Mouse (Mus musculus) limb, embryonic 12.5 days (tissue): ENCODE results near the gene Ift122. TPM values are rescaled to one million over a fixed set of nuclear protein-coding genes. Genes with fewer than 3 reads are reported as not detected.

ENCODE experiments used
- ATAC-seq: fragments of 200-750 bp; cut with Nextera tagmentation; 2 replicates; pipeline ENCODE4 v1.8.0; 2017; ENCODE audit warnings: low read depth, moderate TSS enrichment; ENCODE audit not compliant: insufficient number of reproducible peaks, insufficient read depth, low FRiP score, low TSS enrichment
- H3K27ac ChIP-seq: fragments of 300-500 bp; sonication (generic); 2 replicates; pipeline ENCODE4 v1.5.1; 2016; ENCODE audit warnings: mild to moderate bottlenecking, moderate library complexity
- H3K27me3 ChIP-seq: fragments of 300-500 bp; sonication (generic); 2 replicates; pipeline ENCODE4 v1.6.1; 2016; ENCODE audit warnings: mild to moderate bottlenecking, moderate library complexity
- H3K36me3 ChIP-seq: fragments of 300-500 bp; sonication (generic); 2 replicates; pipeline ENCODE4 v1.6.1; 2016; ENCODE audit warnings: mild to moderate bottlenecking, moderate library complexity
- H3K4me1 ChIP-seq: fragments of 300-500 bp; sonication (generic); replicated peaks from 2 replicates; pipeline ENCODE4 v1.6.1; 2016
- H3K4me2 ChIP-seq: fragments of 300-500 bp; sonication (generic); 2 replicates; pipeline ENCODE4 v1.6.1; 2016; ENCODE audit warnings: mild to moderate bottlenecking, moderate library complexity
- H3K4me3 ChIP-seq: fragments of 300-500 bp; sonication (generic); replicated peaks from 2 replicates; pipeline ENCODE4 v1.5.1; 2016; ENCODE audit warnings: mild to moderate bottlenecking
- H3K9ac ChIP-seq: fragments of 300-500 bp; sonication (generic); replicated peaks from 2 replicates; pipeline ENCODE4 v1.6.1; 2016; ENCODE audit warnings: mild to moderate bottlenecking, moderate library complexity
- H3K9me3 ChIP-seq: fragments of 300-500 bp; sonication (generic); 2 replicates; pipeline ENCODE4 v1.6.1; 2016; ENCODE audit warnings: mild to moderate bottlenecking, moderate library complexity
- WGBS: fragments of 180-500 bp; shearing (Covaris S2); methylation state at CpG from one replicate; pipeline ENCODE4 v1.1.7; 2016; 5-methylcytosine and 5-hydroxymethylcytosine counted together
- polyA plus RNA-seq: library from polyadenylated mRNA; unstranded; fragments of >200 nt; fragmentation: Nextera tagmentation; extraction: Ambion mirVana; gene quantifications from 2 replicates; pipeline ENCODE4 v1.2.1, GENCODE M21; 2016

Gene Ift122
- polyA plus RNA-seq, 1 experiment from 2014 or later: 32.1 TPM

DNA sequence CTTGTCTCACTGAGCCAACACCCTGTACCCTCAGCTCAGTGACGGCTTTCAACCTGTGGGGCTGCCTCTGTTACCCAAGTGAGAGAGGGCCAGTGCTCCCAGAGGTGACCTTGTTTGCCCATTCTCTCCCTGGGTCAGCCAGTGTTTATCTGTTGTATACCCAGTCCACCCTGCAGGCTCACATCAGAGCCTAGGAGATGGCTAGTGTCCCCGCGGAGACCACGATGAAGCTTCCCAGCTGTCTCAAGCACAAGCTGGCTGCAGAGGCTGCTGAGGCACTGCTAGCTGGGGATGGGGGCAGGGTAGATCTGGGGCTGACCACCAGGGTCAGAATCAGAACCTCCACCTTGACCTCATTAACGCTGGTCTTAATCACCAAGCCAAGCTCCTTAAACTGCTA lies 76.7 kb downstream of the Ift122 start:
- peaks cover 22% of the 10 kb centered on the region for H3K4me1 ChIP-seq
- H3K27ac ChIP-seq: no peak overlapping the region
- no peak overlapping the region for H3K4me3 ChIP-seq
- ATAC-seq: no peak
- H3K36me3 ChIP-seq: no peaks in the 10 kb centered on the region
- WGBS: 44% methylated on average over 5 of the region's 5 CpGs
- H3K4me2 ChIP-seq: no peak overlapping the region
- H3K9me3 ChIP-seq: no peaks in the 10 kb centered on the region
- 0 out of 2 replicates have a peak overlapping the region, but pooled peaks have one; percentile 13 for H3K9ac ChIP-seq
- no peaks in the 10 kb centered on the region for H3K27me3 ChIP-seq

DNA sequence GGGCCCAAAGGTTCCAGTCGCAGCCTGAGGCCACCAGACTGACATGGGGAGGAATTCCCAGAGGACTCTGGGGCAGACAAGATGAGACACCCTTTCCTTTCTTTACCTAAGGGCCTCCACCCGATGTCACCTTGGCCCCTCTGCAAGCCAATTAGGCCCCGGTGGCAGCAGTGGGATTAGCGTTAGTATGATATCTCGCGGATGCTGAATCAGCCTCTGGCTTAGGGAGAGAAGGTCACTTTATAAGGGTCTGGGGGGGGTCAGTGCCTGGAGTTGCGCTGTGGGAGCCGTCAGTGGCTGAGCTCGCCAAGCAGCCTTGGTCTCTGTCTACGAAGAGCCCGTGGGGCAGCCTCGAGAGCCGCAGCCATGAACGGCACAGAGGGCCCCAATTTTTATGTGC lies 78.4 kb downstream of the Ift122 start, which contains the start of gene Rho:
Gene Rho (plus strand): TSS at position 110 of the 400 bp plus-strand sequence.
- Histone ChIP-seq H3K4me2 (no peak within 1 kb of the TSS), H3K27me3 (no peaks in the 10 kb centered on the region), H3K36me3 (no peaks in the 10 kb centered on the region), H3K9ac (no peak within 1 kb of the TSS), H3K4me3 (no peak within 1 kb of the TSS), H3K4me1 (peaks cover 6% of the 10 kb centered on the region), H3K9me3 (no peaks in the 10 kb centered on the region), H3K27ac (no peak within 1 kb of the TSS)
- 84% methylated on average over 14 of the region's 14 CpGs for WGBS
- ATAC-seq: no peak

DNA sequence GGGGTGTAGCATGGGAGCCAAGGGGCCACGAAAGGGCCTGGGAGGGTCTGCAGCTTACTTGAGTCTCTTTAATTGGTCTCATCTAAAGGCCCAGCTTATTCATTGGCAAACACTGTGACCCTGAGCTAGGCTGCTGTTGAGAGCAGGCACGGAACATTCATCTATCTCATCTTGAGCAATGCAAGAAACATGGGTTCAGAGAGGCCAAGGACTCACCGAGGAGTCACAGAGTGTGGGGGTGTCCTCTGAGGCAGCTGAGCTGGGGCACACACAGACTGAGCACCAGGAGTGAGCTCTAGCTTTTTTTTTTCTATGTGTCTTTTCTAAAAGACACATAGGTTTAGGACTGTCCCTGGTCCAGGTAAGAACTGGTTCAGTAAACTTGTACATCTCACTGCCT lies 79.1 kb downstream of the Ift122 start:
- H3K4me1 ChIP-seq: no peaks in the 10 kb centered on the region; the same call in 1 of the 2 replicates
- no peaks in the 10 kb centered on the region for H3K27me3 ChIP-seq
- no peaks in the 10 kb centered on the region for H3K36me3 ChIP-seq
- no peak overlapping the region for H3K9ac ChIP-seq
- no peaks in the 10 kb centered on the region for H3K9me3 ChIP-seq
- 90% methylated on average over 3 of the region's 3 CpGs for WGBS
- H3K4me2 ChIP-seq: no peak overlapping the region
- no peak overlapping the region for H3K27ac ChIP-seq
- ATAC-seq: no peak
- H3K4me3 ChIP-seq: no peak overlapping the region

DNA sequence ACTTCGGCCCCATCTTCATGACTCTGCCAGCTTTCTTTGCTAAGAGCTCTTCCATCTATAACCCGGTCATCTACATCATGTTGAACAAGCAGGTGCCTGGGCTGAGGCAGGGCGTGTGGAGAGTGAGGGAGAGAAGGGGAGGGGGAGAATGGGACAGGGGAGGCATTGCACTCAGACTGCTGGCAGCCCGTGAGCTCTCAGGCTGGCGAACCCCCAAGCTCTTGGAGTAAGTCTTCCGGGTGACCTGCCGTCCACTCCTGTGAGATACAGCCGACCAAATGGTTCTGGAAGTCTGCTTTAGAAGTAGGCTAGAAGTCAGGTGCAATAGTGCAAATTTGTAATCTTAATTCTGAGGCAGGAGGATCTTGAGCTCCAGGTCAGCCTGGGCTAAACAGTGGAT lies 82.3 kb downstream of the Ift122 start:
- Histone ChIP-seq H3K4me2 (no peak overlapping the region), H3K9ac (no peak overlapping the region), H3K36me3 (no peaks in the 10 kb centered on the region), H3K4me3 (no peak overlapping the region), H3K9me3 (no peaks in the 10 kb centered on the region), H3K27ac (no peak overlapping the region), H3K4me1 (no peaks in the 10 kb centered on the region), H3K27me3 (no peaks in the 10 kb centered on the region)
- 82% methylated on average over 8 of the region's 8 CpGs for WGBS
- ATAC-seq: no peak

GRCm38 (mm10) chr6:115938011-115938410 lies 84.7 kb downstream of the Ift122 start:
- ATAC-seq: no peak
- H3K9me3 ChIP-seq: no peaks in the 10 kb centered on the region
- 86% methylated on average over 2 of the region's 2 CpGs for WGBS
- H3K4me1 ChIP-seq: peaks cover 5% of the 10 kb centered on the region; the same call in 1 of the 2 replicates
- no peak overlapping the region for H3K4me2 ChIP-seq
- no peak overlapping the region for H3K9ac ChIP-seq
- no peak overlapping the region for H3K4me3 ChIP-seq
- no peaks in the 10 kb centered on the region for H3K36me3 ChIP-seq
- H3K27me3 ChIP-seq: 0 out of 2 replicates have a peak, but pooled peaks cover 5% of the 10 kb centered on the region
- no peak overlapping the region for H3K27ac ChIP-seq

DNA sequence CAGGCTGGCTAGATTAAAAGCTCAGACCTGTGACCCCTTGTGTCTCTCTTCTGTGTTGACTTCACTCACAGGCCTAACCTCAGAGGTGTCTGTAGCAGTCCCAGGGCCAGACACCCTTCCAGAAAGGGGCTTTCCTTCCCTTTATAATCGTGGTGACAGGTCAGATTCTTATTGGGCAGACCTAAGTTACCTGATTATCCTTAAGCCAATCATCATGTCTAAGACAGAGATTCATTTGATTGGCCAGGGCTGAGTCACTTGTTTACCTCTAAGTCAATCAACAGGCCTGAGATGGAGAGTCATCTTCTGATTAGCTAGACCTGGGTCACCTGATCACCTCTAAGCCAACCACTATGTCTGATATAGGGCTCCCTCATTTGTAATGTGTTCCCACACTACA lies 85.5 kb downstream of the Ift122 start:
- WGBS: 76% methylated on average over 1 of the region's 1 CpGs
- Histone ChIP-seq H3K27me3 (0 out of 2 replicates have a peak, but pooled peaks cover 5% of the 10 kb centered on the region), H3K4me1 (peaks cover 5% of the 10 kb centered on the region; the same call in 1 of the 2 replicates)

DNA sequence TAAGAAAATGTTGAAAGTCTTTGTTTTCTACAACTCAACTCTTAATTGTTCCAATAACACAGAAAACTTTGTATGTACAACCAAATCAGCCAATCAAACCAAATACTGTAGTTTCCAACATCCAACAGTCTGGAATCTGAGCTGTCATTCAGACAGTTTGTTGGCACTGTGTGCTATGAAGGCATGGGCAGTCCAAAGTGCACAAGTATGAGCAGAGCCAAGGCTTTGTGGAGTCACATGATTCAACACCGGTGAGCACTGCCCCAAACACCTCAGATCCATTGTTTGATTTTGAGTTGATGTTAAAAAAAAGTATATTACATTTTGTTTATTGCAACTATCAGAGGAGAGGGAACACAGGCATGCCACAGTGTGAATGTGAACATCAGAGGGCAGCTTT lies 87.3 kb downstream of the Ift122 start:
- no peak overlapping the region for H3K4me2 ChIP-seq
- no peak for ATAC-seq
- H3K4me1 ChIP-seq: peaks cover 5% of the 10 kb centered on the region; the same call in 1 of the 2 replicates
- H3K36me3 ChIP-seq: no peaks in the 10 kb centered on the region
- no peaks in the 10 kb centered on the region for H3K9me3 ChIP-seq
- H3K27me3 ChIP-seq: 0 out of 2 replicates have a peak, but pooled peaks cover 5% of the 10 kb centered on the region
- no peak overlapping the region for H3K27ac ChIP-seq
- no peak overlapping the region for H3K4me3 ChIP-seq
- no peak overlapping the region for H3K9ac ChIP-seq
- 83% methylated on average over 1 of the region's 1 CpGs for WGBS

More for the DNA sequence above, 85.5 kb downstream of the Ift122 start:
- H3K27ac ChIP-seq: no peak overlapping the region
- no peak for ATAC-seq
- H3K9me3 ChIP-seq: no peaks in the 10 kb centered on the region
- H3K4me2 ChIP-seq: no peak overlapping the region
- H3K36me3 ChIP-seq: no peaks in the 10 kb centered on the region
- H3K4me3 ChIP-seq: no peak overlapping the region
- H3K9ac ChIP-seq: no peak overlapping the region

GRCm38 (mm10) chr6:115941128-115941527 lies 87.9 kb downstream of the Ift122 start:
- 0 out of 2 replicates have a peak, but pooled peaks cover 5% of the 10 kb centered on the region for H3K27me3 ChIP-seq
- no peak overlapping the region for H3K4me3 ChIP-seq
- WGBS: 25% methylated on average over 3 of the region's 12 CpGs
- H3K9me3 ChIP-seq: no peaks in the 10 kb centered on the region
- H3K27ac ChIP-seq: no peak overlapping the region
- ATAC-seq: no peak
- H3K4me2 ChIP-seq: no peak overlapping the region
- no peaks in the 10 kb centered on the region for H3K36me3 ChIP-seq
- no peak overlapping the region for H3K9ac ChIP-seq
- peaks cover 5% of the 10 kb centered on the region; the same call in 1 of the 2 replicates for H3K4me1 ChIP-seq

GRCm38 (mm10) chr6:115943498-115944427 lies 90.5 kb downstream of the Ift122 start:
- Histone ChIP-seq H3K27ac (no peak overlapping the region), H3K27me3 (0 out of 2 replicates have a peak, but pooled peaks cover 5% of the 10 kb centered on the region), H3K4me2 (no peak overlapping the region), H3K9me3 (no peaks in the 10 kb centered on the region), H3K36me3 (no peaks in the 10 kb centered on the region), H3K9ac (no peak overlapping the region), H3K4me1 (peaks cover 9% of the 10 kb centered on the region; the same call in 1 of the 2 replicates), H3K4me3 (no peak overlapping the region)
- ATAC-seq: no peak
- WGBS: 79% methylated on average over 9 of the region's 9 CpGs

DNA sequence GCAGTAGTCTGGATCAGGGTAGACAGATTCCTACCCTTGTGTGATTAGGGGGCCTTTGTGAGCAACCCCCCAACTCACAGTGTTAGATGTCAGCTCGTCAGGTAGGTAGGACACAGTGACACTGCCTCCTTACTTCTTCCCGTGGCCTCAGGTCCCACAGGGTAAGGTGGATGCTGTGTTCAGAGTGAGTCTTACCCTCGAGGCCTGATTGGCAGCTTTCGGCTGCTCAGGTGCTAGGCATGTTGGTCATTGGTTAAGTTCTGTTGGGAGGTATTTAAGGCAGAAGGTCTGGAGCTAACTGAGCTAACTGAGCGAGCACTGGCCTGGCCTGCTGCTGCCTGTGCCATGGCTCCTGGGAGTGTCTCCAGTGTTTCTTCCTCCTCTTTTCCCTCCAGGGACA lies 91.4 kb downstream of the Ift122 start, which contains the start of gene H1foo:
Gene H1foo (plus strand): TSS at position 301 of the 400 bp plus-strand sequence.
- Histone ChIP-seq H3K27me3 (0 out of 2 replicates have a peak, but pooled peaks cover 5% of the 10 kb centered on the region), H3K27ac (no peak within 1 kb of the TSS), H3K4me1 (peaks cover 9% of the 10 kb centered on the region; the same call in 1 of the 2 replicates), H3K9me3 (no peaks in the 10 kb centered on the region), H3K4me3 (no peak within 1 kb of the TSS), H3K4me2 (no peak within 1 kb of the TSS), H3K9ac (no peak within 1 kb of the TSS), H3K36me3 (no peaks in the 10 kb centered on the region)
- 77% methylated on average over 5 of the region's 5 CpGs for WGBS
- no peak for ATAC-seq

GRCm38 (mm10) chr6:115945633-115946032 lies 92.4 kb downstream of the Ift122 start:
- Histone ChIP-seq H3K4me3 (no peak overlapping the region), H3K9me3 (no peaks in the 10 kb centered on the region), H3K4me1 (peaks cover 9% of the 10 kb centered on the region; the same call in 1 of the 2 replicates), H3K36me3 (no peaks in the 10 kb centered on the region), H3K9ac (no peak overlapping the region), H3K27ac (no peak overlapping the region), H3K27me3 (0 out of 2 replicates have a peak, but pooled peaks cover 5% of the 10 kb centered on the region), H3K4me2 (no peak overlapping the region)
- no peak for ATAC-seq
- WGBS: 78% methylated on average over 8 of the region's 8 CpGs
